In the genomic region with DNA sequence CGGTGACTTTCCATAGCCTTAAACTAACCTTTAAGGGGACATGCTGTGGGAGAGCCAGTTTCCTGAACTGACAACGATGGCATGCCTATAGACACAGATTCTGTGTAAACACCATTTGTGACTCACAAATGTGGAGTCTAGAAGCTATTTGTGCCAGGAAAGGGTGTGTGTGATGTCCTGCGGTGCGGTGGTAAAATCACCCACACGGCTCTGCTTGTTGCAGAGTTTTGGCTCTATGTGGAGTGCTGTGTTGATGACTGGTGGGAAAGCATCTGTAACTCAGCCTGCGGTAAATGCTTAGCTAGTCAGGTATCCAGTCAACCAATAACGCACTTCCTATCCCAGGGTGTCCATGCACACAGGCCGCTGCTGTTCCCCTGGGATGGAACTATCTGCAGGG, we compare ENCODE assay signal across 20 mouse cellular contexts.
DNase-seq lines count a peak whose midpoint lies in the region; ATAC-seq and TF ChIP-seq lines count a peak whose summit lies in the region.
"Had no signal": no experiment of that assay in that cellular context is flagged by ENCODE, and none has a peak within 500 bp of the region (broad histone marks: within the 10 kb centered on the region; RNA-seq: fewer than 3 reads in every experiment).

No protein-coding gene starts in this region.

- no peak overlapping the region for H3K9ac ChIP-seq in hindbrain, embryonic 13.5 days
- no peak overlapping the region for H3K9ac ChIP-seq in midbrain, postnatal 0 days (replicated peaks; ENCODE audit: low read length, poor library complexity, severe bottlenecking)
- no peak overlapping the region for H3K9ac ChIP-seq in midbrain, embryonic 14.5 days (replicated peaks; ENCODE audit: low read length)
- H3K9ac ChIP-seq: forebrain, embryonic 15.5 days; heart, embryonic 12.5 days; hindbrain, embryonic 15.5 days had no signal

- H3ac ChIP-seq in myocyte (ENCODE audit: control insufficient read depth, insufficient read length) = no peak overlapping the region

- 63% methylated on average over 8 of the region's 8 CpGs for WGBS in hindbrain, embryonic 10.5 days
- WGBS in hindbrain, embryonic 13.5 days = 58% methylated on average over 8 of the region's 8 CpGs
- WGBS in midbrain, postnatal 0 days = 56% methylated on average over 8 of the region's 8 CpGs
- WGBS in midbrain, embryonic 14.5 days = 59% methylated on average over 8 of the region's 8 CpGs

- TF ChIP-seq POLR2A in myocyte (IDR thresholded peaks at IDR 0.05; ENCODE audit: insufficient read length, low read depth) = no peak

- H3K36me3 ChIP-seq in hindbrain, embryonic 10.5 days = no peaks in the 10 kb centered on the region
- H3K36me3 ChIP-seq in hindbrain, embryonic 13.5 days = no peaks in the 10 kb centered on the region
- H3K36me3 ChIP-seq in midbrain, postnatal 0 days (ENCODE audit: insufficient read depth, low read length) = no peaks in the 10 kb centered on the region
- H3K36me3 ChIP-seq in midbrain, embryonic 14.5 days (ENCODE audit: control insufficient read depth, insufficient read depth, low read length) = no peaks in the 10 kb centered on the region
- no peaks in the 10 kb centered on the region for H3K36me3 ChIP-seq in myocyte (ENCODE audit: control insufficient read depth, insufficient read depth)
- H3K36me3 ChIP-seq: embryonic facial prominence, embryonic 10.5 days; forebrain, embryonic 10.5 days; forebrain, embryonic 15.5 days; heart, embryonic 12.5 days; hindbrain, embryonic 15.5 days had no signal

- peak overlapping the region; percentile 63 for H3K27ac ChIP-seq in hindbrain, embryonic 10.5 days
- H3K27ac ChIP-seq in hindbrain, embryonic 13.5 days = no peak overlapping the region
- H3K27ac ChIP-seq in midbrain, postnatal 0 days (ENCODE audit: low read depth, low read length) = no peak overlapping the region
- no peak overlapping the region for H3K27ac ChIP-seq in midbrain, embryonic 14.5 days (replicated peaks; ENCODE audit: low read depth, low read length)
- H3K27ac ChIP-seq: embryonic facial prominence, embryonic 10.5 days; forebrain, embryonic 10.5 days; forebrain, embryonic 15.5 days; hindbrain, embryonic 15.5 days had no signal

- no peak for TF ChIP-seq CTCF in midbrain, postnatal 0 days (IDR thresholded peaks at IDR 0.05)

- no peak for ATAC-seq in hindbrain, embryonic 13.5 days (ENCODE audit: low FRiP score)
- 0 out of 2 replicates have a peak, but pooled peaks have one; percentile 19 for ATAC-seq in midbrain, postnatal 0 days (ENCODE audit: low FRiP score)
- ATAC-seq in midbrain, embryonic 14.5 days (ENCODE audit: low FRiP score, low TSS enrichment) = no peak
- no peak for ATAC-seq in megakaryocyte, adult 5-6 weeks (ENCODE audit: poor library complexity, severe bottlenecking)
- ATAC-seq: activated CD4-positive, CD25-positive, alpha-beta regulatory T cell, adult 4 months; intestine, postnatal 0 days had no signal

- no peaks in the 10 kb centered on the region for H3K27me3 ChIP-seq in hindbrain, embryonic 10.5 days (ENCODE audit: insufficient read depth, poor library complexity, severe bottlenecking)
- H3K27me3 ChIP-seq in hindbrain, embryonic 13.5 days = no peaks in the 10 kb centered on the region
- H3K27me3 ChIP-seq in midbrain, postnatal 0 days (ENCODE audit: insufficient read depth, low read length) = no peaks in the 10 kb centered on the region
- H3K27me3 ChIP-seq in midbrain, embryonic 14.5 days (ENCODE audit: control insufficient read depth, insufficient read depth, low read length) = no peaks in the 10 kb centered on the region
- no peaks in the 10 kb centered on the region for H3K27me3 ChIP-seq in myocyte (ENCODE audit: control insufficient read depth, insufficient read depth, insufficient read length)
- H3K27me3 ChIP-seq: forebrain, embryonic 15.5 days; hindbrain, embryonic 15.5 days had no signal

- H3K9me3 ChIP-seq in hindbrain, embryonic 10.5 days = no peaks in the 10 kb centered on the region
- no peaks in the 10 kb centered on the region for H3K9me3 ChIP-seq in hindbrain, embryonic 13.5 days
- H3K9me3 ChIP-seq in midbrain, postnatal 0 days (ENCODE audit: low read length) = no peaks in the 10 kb centered on the region
- no peaks in the 10 kb centered on the region for H3K9me3 ChIP-seq in midbrain, embryonic 14.5 days (ENCODE audit: control insufficient read depth, low read length)
- H3K9me3 ChIP-seq: embryonic facial prominence, embryonic 10.5 days; forebrain, embryonic 10.5 days; forebrain, embryonic 15.5 days; hindbrain, embryonic 15.5 days had no signal

- H3K4me2 ChIP-seq in hindbrain, embryonic 13.5 days = no peak overlapping the region
- H3K4me2 ChIP-seq in midbrain, postnatal 0 days (ENCODE audit: low read depth, low read length, poor library complexity, severe bottlenecking) = no peak overlapping the region
- no peak overlapping the region for H3K4me2 ChIP-seq in midbrain, embryonic 14.5 days (ENCODE audit: low read length)
- peak overlapping the region; percentile 16 for H3K4me2 ChIP-seq in myocyte (ENCODE audit: low read depth)
- H3K4me2 ChIP-seq: forebrain, embryonic 15.5 days; hindbrain, embryonic 15.5 days had no signal

- H3K79me2 ChIP-seq in myocyte (ENCODE audit: control insufficient read depth, insufficient read depth) = no peaks in the 10 kb centered on the region

- peaks cover 22% of the 10 kb centered on the region for H3K4me1 ChIP-seq in hindbrain, embryonic 10.5 days (replicated peaks)
- peaks cover 10% of the 10 kb centered on the region; the same call in 1 of the 2 replicates for H3K4me1 ChIP-seq in hindbrain, embryonic 13.5 days (replicated peaks)
- no peaks in the 10 kb centered on the region for H3K4me1 ChIP-seq in midbrain, postnatal 0 days (ENCODE audit: insufficient read depth, low read length)
- H3K4me1 ChIP-seq in midbrain, embryonic 14.5 days (ENCODE audit: control insufficient read depth, insufficient read depth, low read length) = 0 out of 2 replicates have a peak, but pooled peaks cover 4% of the 10 kb centered on the region
- H3K4me1 ChIP-seq: forebrain, embryonic 15.5 days had no signal

- H3K4me3 ChIP-seq in hindbrain, embryonic 10.5 days = no peak overlapping the region
- no peak overlapping the region for H3K4me3 ChIP-seq in hindbrain, embryonic 13.5 days
- no peak overlapping the region for H3K4me3 ChIP-seq in midbrain, postnatal 0 days (ENCODE audit: low read depth, low read length)
- no peak overlapping the region for H3K4me3 ChIP-seq in midbrain, embryonic 14.5 days (replicated peaks; ENCODE audit: low read depth, low read length)
- H3K4me3 ChIP-seq in myocyte = no peak overlapping the region
- H3K4me3 ChIP-seq: embryonic facial prominence, embryonic 10.5 days; erythroblast, embryonic 14.5 days; forebrain, embryonic 10.5 days; forebrain, embryonic 15.5 days; heart, embryonic 12.5 days; hindbrain, embryonic 15.5 days had no signal

- DNase-seq in hindbrain, embryonic 10.5 days (ENCODE audit: low spot score) = no peak
- no peak for DNase-seq in midbrain, postnatal 0 days (ENCODE audit: low spot score)
- DNase-seq in midbrain, embryonic 14.5 days = no peak
- DNase-seq in NIH3T3 (ENCODE audit: low read depth) = peak; percentile 50
- no peak for DNase-seq in adrenal gland, postnatal 14 days
- DNase-seq: adrenal gland, postnatal 25 days; cerebellum, adult 2 months; cerebellum, postnatal 10 days; gastrocnemius, postnatal 14 days had no signal

TF ChIP-seq in myocyte, 11 proteins besides CTCF, POLR2A, EP300 and RAD21:
- TF ChIP-seq SRF (IDR thresholded peaks at IDR 0.05; ENCODE audit: control insufficient read depth, insufficient read length, low read depth) (no peak), TCF3 (IDR thresholded peaks at IDR 0.05; ENCODE audit: insufficient read length, low read depth) (no peak), MYOD1 (IDR thresholded peaks at IDR 0.05; ENCODE audit: control insufficient read depth in 1 of 3, insufficient read length in 2 of 3, low read depth in 2 of 3) (peak in 2 of 3 experiments; percentile 9 to 16), MYOG (IDR thresholded peaks at IDR 0.05; ENCODE audit: control insufficient read depth in 1 of 3, insufficient read depth in 1 of 3, insufficient read length in 2 of 3, low read depth in 2 of 3) (peak in 1 of 3 experiments; percentile 8), USF1 (IDR thresholded peaks at IDR 0.05; ENCODE audit: low read depth) (no peak), TCF12 (IDR thresholded peaks at IDR 0.05; ENCODE audit: insufficient read depth, poor library complexity, severe bottlenecking) (no peak), CEBPB (IDR thresholded peaks at IDR 0.05; ENCODE audit: insufficient read depth, poor library complexity, severe bottlenecking) (no peak), MAX (IDR thresholded peaks at IDR 0.05; ENCODE audit: low read depth) (no peak), POLR2AphosphoS2 (IDR thresholded peaks at IDR 0.05; ENCODE audit: insufficient read length, low read depth) (no peak)
TF ChIP-seq in myocyte: peak in this region for 2.
